Mouse (Mus musculus) urinary bladder, postnatal 36 days (tissue): Measurements from ENCODE around the gene Slc16a10.
A peak's percentile ranks its signal among the peaks of the same experiment; 100 is the strongest.

Experiments
- DNase-seq, 2 experiments: peaks; one replicate each; pipeline ENCODE4 v3.0.0; 2022; ENCODE audit warnings: low spot score in 2 of 2, mixed read lengths in 1 of 2

Slc16a10 gene

GRCm38 (mm10) chr10:40141864-40142523, at the start of gene Slc16a10:
Gene Slc16a10, minus strand, starts transcription at chr10:40142258.
- DNase-seq, result peak; percentile 87 to 93

GRCm38 (mm10) chr10:40191338-40191979, 49.4 kb upstream of the Slc16a10 start:
- DNase-seq, result no peak

GRCm38 (mm10) chr10:40190871-40191270, 48.8 kb upstream of the Slc16a10 start:
- DNase-seq, result no peak

DNA sequence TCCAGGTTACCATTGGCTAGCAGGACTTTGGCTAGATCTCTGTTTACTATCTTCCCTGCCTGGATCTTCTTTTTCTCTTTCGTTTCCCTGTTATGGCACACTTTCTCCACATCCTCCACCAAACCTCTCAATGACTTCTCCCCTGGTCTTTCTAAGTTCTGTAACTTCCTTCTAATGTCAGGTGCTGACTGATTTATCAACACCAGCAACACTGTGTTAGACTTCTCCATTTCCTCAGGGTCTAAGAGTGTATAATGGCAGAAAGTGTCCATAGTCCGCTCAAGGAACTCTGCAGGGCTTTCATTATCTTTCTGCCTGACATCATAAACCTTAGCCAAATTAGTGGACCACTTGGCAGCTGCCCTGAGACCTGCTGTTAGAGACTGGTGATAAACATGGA, 47.6 kb upstream of the Slc16a10 start:
- no peak for DNase-seq

DNA sequence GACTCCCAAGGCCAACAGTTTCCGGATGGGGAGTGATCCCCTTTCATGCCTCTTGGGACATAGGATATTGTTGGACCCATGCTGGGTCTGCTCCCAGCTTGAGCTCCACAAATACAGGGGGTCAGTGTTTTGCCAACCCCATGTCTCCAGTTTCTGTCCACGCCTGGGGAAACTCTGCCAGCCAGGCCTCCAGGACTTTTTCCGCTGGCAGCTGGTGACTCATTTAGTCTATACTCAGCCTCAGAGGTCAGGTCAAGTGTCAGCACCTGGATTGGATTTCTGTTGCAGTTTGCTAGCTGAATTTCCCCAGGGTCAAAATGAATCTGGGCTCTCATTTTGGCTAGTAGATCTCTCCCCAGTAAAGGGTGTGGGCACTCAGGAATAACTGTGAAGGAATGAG, 46.8 kb upstream of the Slc16a10 start:
- DNase-seq, result no peak

GRCm38 (mm10) chr10:40185956-40186355, 43.9 kb upstream of the Slc16a10 start:
- DNase-seq, result no peak

- no peak for DNase-seq
These were observed 38.0 kb upstream of the Slc16a10 start for GRCm38 (mm10) chr10:40180011-40180410.

GRCm38 (mm10) chr10:40179142-40179541, 37.1 kb upstream of the Slc16a10 start:
- no peak for DNase-seq

DNA sequence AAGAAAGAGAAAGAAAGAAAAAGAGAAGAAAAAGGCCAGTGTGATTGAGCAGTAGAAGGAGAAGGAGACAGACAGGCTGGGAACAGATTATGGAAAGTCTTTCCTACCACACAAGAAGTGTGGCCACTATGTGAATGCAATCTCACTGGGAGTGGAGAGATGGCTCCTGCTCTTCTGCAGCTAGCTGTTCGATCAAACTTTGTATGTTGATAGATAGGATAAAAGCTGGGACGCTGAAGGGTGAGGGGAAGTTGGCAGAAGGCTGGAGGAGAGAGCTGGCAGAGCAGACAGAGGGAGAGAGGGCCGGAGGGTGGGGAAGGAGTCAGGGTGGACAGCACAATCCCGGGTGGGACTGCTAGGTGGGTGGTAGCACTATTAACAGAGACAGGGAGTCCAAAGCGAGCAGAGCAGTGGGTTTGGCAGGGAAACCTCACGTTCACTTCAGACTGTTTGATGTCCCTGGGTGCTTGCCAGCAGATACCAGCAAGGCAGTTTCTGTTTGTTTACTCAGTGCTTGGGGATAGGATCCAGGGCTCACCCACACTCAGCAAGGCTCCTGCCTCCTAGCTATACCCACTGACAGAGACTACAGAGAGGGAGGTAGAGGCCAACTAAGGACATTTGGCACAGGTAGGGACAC, 35.4 kb upstream of the Slc16a10 start:
- peak; percentile 23 to 38 for DNase-seq

GRCm38 (mm10) chr10:40172136-40172535, 30.1 kb upstream of the Slc16a10 start:
- DNase-seq, result no peak

- DNase-seq, result no peak
These were observed 29.2 kb upstream of the Slc16a10 start for GRCm38 (mm10) chr10:40171211-40171610.

- DNase-seq, result no peak
These were observed 28.1 kb upstream of the Slc16a10 start for GRCm38 (mm10) chr10:40170141-40170558.

DNA sequence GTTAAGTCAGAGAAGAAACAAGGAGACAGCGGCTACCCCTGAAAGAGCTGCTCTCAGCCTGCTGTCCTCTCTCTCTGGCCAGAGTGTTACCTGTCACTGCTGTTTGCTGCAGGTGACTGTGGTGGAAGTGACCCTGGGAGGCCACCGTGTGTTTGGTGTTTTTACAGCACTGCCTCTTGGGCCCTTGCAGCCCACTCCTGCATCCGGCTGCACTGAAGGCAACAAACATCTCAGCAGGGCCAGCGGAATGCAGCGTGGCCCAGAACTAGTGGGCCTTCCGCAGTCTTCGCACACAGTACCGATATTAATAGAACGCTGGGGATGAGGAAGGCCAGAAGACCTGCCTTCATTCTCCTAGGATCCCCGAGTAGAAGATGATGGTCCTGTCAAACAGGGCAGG, 27.5 kb upstream of the Slc16a10 start:
- DNase-seq, result no peak

- DNase-seq, result no peak
These were observed 27.0 kb upstream of the Slc16a10 start for GRCm38 (mm10) chr10:40169088-40169487.

DNA sequence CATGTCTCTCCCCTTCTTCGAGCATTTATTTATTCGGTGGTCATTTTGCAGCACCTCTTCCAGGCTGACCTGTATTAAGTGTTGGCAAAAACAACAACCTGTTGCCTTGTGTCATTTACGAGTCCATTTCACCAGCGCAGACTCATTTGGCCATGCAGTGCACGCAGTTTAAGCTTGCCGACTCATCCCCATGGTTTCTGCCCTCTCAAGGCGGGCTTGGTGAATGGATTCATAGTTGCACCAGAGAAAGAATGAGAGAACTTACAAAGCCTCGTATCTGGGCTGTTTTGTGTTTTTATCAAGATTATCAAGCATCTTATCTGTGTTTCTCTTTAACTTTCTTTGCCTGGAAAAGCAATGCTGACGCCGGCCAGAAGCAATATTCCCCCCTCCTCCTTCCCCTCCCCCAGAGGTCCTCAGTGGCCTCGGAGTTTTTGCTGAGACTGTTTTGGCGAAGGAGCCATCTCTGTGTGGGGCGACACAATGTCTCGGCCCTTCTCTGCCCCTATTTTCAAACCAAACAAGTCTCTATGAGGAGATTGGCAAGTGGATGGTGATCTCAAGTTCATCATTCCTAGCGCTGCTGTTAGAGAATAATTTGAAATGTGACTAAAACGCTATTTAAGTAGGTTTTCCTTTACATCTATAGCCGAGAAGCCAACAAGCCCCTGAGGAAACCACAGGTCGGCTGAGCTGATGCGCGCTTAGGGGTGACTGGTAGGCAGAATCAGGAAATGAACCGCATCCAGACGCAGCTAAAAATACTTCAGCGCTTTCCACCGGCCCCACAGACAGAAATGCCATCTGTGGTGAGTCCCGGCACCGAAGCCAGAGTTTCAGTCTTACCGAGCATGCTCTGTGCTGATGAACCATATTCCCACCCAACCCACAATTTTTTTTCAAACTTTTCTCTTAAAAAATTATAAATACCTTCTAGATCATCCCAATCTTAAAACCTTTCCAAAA, 22.6 kb upstream of the Slc16a10 start:
- no peak for DNase-seq

DNA sequence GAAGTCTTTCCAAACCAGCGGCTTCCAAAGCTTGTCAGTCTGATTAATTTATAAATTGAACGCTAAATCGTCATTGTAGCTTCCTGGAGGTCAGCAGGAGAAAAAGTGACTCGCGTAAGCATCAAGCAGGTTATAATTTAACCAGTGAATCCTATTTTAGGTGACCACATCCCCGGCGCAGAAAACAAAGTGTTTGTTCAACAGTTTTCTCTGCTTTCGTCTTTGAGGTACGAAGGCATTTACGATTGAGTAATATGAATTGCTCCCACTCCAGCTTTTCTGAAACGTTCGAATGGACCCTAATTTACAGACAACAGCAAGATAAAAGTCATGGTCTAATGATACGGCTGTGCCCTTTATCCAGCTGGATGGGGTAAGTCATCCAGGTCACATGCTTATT, 21.9 kb upstream of the Slc16a10 start:
- no peak for DNase-seq

DNA sequence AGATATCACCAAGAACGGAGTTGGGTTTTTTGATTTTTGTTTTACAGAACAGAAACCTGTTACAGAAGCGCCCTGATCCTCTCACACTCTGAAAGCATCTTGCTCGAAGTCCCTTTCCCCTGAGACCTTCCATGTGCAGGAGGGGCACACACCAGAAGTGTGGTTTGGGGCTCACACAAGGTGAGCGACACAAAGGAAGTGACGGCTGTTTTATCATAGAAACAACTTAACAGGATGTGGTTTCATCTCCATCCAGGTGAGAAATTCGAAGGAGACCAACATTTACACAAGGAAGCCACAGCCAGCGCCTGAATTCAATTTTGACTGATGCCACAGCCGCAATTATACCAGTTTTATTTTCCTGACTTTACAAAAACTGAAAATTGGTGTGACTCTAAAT, 21.3 kb upstream of the Slc16a10 start:
- no peak for DNase-seq

DNA sequence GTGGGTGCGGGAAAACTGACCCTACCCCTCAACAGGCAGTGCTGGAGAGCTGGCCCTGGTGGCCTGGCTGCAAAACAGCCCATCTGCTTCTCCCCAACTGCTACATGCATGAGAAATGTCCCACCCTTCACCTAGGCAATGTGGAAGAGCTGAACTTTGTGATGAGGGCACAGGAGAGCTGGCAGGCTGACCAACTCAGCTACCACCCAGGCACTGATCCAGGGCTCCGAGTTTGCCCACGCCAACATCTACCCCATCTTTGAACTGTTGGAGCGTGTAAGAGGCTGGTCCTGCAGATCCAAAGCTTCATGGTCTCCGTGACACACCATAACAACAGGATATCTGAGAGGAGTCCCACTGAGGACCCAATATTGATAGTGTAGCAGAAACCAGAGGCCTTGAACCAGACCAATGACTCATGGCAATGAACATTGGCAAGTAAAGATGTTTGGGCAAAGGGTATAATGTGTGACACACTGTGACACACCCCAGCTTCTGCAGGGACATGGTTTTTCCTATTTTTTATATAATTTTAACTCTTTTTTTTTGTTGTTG, 19.7 kb upstream of the Slc16a10 start:
- DNase-seq, result no peak

GRCm38 (mm10) chr10:40161236-40161635, 19.2 kb upstream of the Slc16a10 start:
- DNase-seq, result no peak

GRCm38 (mm10) chr10:40152550-40152857, 10.4 kb upstream of the Slc16a10 start:
- no peak for DNase-seq

GRCm38 (mm10) chr10:40151852-40152549, 9.9 kb upstream of the Slc16a10 start:
- DNase-seq, result no peak
